Mouse (Mus musculus) limb, embryonic 12.5 days (tissue): Measurements from ENCODE around the gene Sncb. TPM values are rescaled to one million over a fixed set of nuclear protein-coding genes. Genes with fewer than 3 reads are reported as not detected.

Experiments
- polyA plus RNA-seq: library from polyadenylated mRNA; unstranded; fragments of >200 nt; fragmentation: Nextera tagmentation; extraction: Ambion mirVana; gene quantifications from 2 replicates; pipeline ENCODE4 v1.2.1, GENCODE M21; 2016

The Sncb gene
- polyA plus RNA-seq, 1 experiment from 2014 or later = not detected

Other genes starting within 250 kb of the Sncb start
- gene 4833439L19Rik, start 201.2 kb downstream of the Sncb start, polyA plus RNA-seq = 151 and 155 TPM in 2 replicates
- 38.8 and 39.6 TPM in 2 replicates for gene Arl10, start 191.6 kb downstream of the Sncb start, polyA plus RNA-seq
- 87.5 and 90.1 TPM in 2 replicates for gene Nop16, start 176.5 kb downstream of the Sncb start, polyA plus RNA-seq
- gene Higd2a, start 176.4 kb downstream of the Sncb start, polyA plus RNA-seq = 168 and 173 TPM in 2 replicates
- 17.2 and 18.2 TPM in 2 replicates for gene Cltb, start 155.3 kb downstream of the Sncb start, polyA plus RNA-seq
- 88.8 and 94.4 TPM in 2 replicates for gene Faf2, start 144.8 kb downstream of the Sncb start, polyA plus RNA-seq
- 70.0 and 71.8 TPM in 2 replicates for gene Rnf44, start 72.7 kb downstream of the Sncb start, polyA plus RNA-seq
- 0.05 and 0.08 TPM in 2 replicates for gene Cdhr2, start 65.1 kb downstream of the Sncb start, polyA plus RNA-seq
- gene Gprin1, start 16.7 kb downstream of the Sncb start, polyA plus RNA-seq = 0.45 and 0.51 TPM in 2 replicates
- not detected in 2 replicates for gene Eif4e1b, start 17.4 kb upstream of the Sncb start, polyA plus RNA-seq
- 3.8 and 4.1 TPM in 2 replicates for gene Tspan17, start 22.8 kb upstream of the Sncb start, polyA plus RNA-seq
- gene Unc5a, start 182.8 kb upstream of the Sncb start, polyA plus RNA-seq = 0.30 and 0.78 TPM in 2 replicates